Mouse (Mus musculus): ENCODE measurements at regions not wholly inside any gene's neighbourhood (a gene's known extent, or its start where the extent isn't known, plus 50 kb on each side); places are given as distances from the start of the nearest gene placed in this dataset.
"Not testable (repeated sequence)": the region's sequence is repeated elsewhere in the genome, so short reads cannot be mapped to it uniquely, and the experiment has no call there.

DNA sequence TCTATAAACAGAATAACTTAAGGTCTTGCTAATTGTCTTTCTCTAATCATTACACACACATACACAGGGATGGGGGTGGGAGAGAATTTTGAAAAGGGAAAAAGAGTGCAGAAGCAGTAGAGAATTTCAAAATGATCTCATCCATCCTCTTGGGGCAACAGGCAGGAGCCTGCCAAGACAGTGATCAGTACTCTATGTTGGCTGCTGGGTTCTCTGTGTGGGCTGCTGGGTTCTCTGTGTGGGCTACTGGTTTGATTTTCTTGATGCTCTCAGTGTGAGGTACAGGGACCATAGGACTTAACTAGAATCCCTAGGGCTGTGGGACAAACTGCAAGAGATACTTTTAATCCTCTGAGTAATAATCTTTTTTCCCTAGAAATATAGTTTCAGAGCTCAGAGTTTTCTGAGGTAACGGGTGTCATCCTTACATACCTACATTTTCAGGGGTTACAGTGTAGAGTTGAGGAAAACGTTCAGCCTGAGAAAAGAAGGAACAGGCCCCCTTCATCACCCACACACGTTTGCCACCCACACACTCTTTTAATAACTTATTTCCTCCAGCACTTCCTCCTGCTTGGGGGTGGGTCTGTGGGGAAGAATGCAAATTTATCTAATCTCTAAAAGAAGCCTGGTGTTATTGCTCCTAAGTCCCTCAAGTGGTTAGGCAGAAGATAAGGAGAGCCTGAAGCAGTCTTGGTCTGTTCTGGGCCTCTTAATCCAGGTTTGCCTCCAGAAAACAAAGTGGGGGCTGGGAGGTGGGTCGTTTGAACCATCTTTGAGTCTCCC lies 559.6 kb upstream of the Gm10131 start:
- peak; percentile 25; the same call in 1 of the 2 replicates for ATAC-seq (ENCODE audit: extremely low read depth, insufficient number of reproducible peaks, low FRiP score, poor library complexity, severe bottlenecking)

GRCm38 (mm10) chr8:34669146-34669545 lies 557.6 kb upstream of the Gm10131 start:
- ATAC-seq (ENCODE audit: extremely low read depth, insufficient number of reproducible peaks, low FRiP score, poor library complexity, severe bottlenecking), result no peak

- no peak for ATAC-seq (ENCODE audit: extremely low read depth, insufficient number of reproducible peaks, low FRiP score, poor library complexity, severe bottlenecking)
Observed at GRCm38 (mm10) chr8:34664429-34664828, 552.9 kb upstream of the Gm10131 start.

GRCm38 (mm10) chr8:34662532-34662931 lies 551.0 kb upstream of the Gm10131 start:
- no peak for ATAC-seq (ENCODE audit: extremely low read depth, insufficient number of reproducible peaks, low FRiP score, poor library complexity, severe bottlenecking)

DNA sequence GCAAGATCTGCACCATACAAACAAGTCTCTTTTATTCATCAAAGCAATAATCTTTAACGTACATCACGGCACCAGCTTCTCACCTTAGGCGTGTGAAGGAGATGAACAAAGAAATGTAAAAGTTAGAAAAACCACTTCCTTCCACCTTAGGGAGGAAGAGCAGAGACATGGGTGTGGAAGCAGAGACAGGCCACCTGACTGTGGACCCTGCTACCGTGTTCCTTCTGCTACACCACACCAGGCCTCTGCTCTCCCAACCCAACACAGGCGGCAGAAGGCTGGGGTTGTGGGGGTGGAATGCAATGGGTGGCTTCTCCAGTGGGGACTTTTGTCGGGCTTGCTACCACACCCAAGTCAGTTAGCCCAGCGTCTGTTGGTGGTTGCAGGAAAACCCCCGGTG lies 540.2 kb upstream of the Gm10131 start:
- peak; percentile 33; the same call in 1 of the 2 replicates for ATAC-seq (ENCODE audit: extremely low read depth, insufficient number of reproducible peaks, low FRiP score, poor library complexity, severe bottlenecking)

- not testable (repeated sequence) for ATAC-seq (ENCODE audit: extremely low read depth, insufficient number of reproducible peaks, low FRiP score, poor library complexity, severe bottlenecking)
Observed at GRCm38 (mm10) chr8:34628221-34628620, 516.7 kb upstream of the Gm10131 start.

- ATAC-seq (ENCODE audit: extremely low read depth, insufficient number of reproducible peaks, low FRiP score, poor library complexity, severe bottlenecking), result no peak
Observed at GRCm38 (mm10) chr8:34625670-34626069, 514.1 kb upstream of the Gm10131 start.

DNA sequence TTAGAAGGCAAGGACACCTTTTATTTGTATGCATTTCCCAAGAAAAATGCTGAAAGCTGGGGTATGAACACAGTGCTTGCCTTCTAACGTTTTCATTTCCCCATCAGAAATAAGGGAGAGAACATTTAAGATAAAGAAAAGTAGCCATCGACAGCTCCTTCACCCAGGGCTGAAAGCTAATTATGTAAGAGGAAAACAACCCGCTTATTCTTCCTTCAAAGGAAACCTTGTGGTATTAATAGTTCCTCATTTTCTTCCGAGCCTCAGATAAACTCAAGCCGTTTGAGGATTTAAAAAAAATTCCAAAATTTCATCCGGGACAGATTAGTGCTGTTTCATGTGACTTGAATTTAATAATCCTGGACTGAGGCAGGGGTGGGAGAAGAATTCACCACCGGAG lies 512.2 kb upstream of the Gm10131 start:
- ATAC-seq (ENCODE audit: extremely low read depth, insufficient number of reproducible peaks, low FRiP score, poor library complexity, severe bottlenecking), result no peak

DNA sequence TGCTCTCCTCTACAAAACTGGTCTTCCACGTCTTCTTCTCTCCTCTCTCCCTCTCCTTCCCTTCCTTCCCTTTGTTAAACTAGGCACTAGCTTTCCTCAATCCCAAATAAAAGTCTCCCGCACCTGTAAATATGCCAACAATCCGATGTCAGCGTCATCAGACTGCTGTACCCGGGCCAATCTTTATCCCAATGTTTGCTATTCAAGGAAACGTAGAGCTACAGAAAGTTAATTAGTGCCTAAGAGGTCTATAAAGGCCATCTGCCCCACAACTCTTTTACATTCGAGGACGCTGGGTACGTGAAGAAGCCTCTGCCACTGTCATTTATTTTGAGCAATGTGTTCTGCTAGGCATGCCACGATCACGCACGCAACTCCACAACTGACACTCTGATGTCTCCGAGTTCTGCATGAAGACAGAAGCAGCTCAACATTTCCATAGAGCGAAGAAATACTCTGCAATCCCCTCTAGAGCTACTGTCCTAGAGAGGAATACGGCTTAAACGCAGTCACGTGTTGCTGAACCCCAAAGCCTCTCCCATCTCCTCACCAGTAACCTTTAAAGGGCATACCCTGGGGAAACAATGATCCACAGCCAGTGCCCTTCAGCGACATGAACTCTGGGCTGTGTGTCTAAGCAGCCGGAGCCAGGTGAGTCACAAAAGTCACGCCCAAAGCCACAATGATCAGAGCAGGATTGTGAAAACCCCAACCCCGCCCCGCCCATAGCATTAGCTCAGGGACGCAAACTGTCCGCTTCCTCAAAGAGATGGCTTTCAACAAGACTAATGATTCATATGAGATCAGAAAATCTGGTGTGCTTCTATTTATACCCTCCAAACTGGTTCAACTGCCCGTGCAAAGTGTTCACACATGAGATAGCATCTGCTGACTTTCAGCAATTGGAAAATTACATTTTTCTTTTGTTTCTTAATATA lies 510.9 kb upstream of the Gm10131 start:
- ATAC-seq (ENCODE audit: extremely low read depth, insufficient number of reproducible peaks, low FRiP score, poor library complexity, severe bottlenecking), result peak; percentile 98

GRCm38 (mm10) chr8:34618046-34618445 lies 506.5 kb upstream of the Gm10131 start:
- no peak for ATAC-seq (ENCODE audit: extremely low read depth, insufficient number of reproducible peaks, low FRiP score, poor library complexity, severe bottlenecking)

- ATAC-seq (ENCODE audit: extremely low read depth, insufficient number of reproducible peaks, low FRiP score, poor library complexity, severe bottlenecking), result no peak
Observed at GRCm38 (mm10) chr8:34614987-34615386, 503.4 kb upstream of the Gm10131 start.

DNA sequence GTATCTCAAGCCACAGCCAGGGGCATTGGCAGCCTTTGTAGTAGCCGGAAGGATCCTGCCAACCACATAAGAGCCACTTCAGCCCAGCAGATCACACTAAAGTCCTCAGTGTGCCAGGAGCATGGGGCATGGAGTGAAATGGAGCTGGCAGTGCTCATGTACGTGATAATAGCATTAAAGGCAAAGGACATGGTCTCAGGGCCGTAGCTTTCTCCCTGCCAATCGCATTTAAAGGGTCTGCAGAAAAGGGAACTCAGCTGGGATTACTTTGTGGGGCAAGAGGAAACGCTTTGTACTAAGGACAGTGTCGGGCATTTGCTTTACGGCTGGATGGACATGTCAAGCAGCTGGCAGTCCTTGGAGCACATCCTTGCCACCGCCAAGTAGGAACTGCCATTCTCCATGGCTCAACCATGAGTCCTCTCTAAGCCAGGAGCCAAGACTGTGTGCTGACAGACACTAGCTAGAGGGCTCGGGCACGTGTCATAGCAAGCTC lies 502.5 kb upstream of the Gm10131 start:
- no peak for ATAC-seq (ENCODE audit: extremely low read depth, insufficient number of reproducible peaks, low FRiP score, poor library complexity, severe bottlenecking)

GRCm38 (mm10) chr8:34613138-34613537 lies 501.6 kb upstream of the Gm10131 start:
- no peak for ATAC-seq (ENCODE audit: extremely low read depth, insufficient number of reproducible peaks, low FRiP score, poor library complexity, severe bottlenecking)

DNA sequence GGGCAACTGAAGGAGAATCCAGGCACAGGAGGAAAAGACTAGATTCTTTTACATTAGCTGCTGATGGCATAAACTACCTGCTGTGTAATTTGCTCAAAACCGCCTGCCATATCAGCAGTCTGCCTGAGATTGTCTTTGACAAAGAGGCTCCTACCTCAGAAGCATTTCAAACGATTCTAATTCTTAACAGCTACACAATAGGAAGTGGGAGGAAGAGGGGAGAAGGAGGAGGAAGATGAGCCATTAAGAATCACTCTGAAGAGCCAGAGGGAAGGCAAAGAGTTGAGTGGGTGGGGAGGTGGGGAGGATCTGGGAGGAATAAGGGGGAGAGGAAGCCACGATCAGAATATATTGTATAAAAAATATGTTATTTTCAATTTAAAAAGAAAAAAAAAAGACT lies 500.9 kb upstream of the Gm10131 start:
- ATAC-seq (ENCODE audit: extremely low read depth, insufficient number of reproducible peaks, low FRiP score, poor library complexity, severe bottlenecking), result no peak

DNA sequence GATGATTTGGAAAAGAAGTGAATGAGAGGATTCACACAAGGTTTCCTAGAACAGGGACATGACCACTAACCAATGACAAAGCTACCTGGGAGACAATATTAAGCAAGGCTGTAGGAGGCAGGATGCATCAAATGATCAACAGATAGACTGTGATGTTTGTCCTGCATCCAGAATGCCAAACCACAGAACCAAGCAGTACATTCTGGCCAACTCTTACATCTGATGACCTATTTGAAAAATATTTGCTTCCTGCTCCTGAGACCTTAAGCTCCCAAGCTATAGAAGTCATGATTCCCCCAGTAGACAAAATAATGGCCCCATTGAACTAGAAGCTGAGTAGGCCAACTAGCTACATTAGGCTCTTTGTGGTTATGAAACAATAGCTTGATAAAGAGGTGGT lies 498.6 kb upstream of the Gm10131 start:
- no peak for ATAC-seq (ENCODE audit: extremely low read depth, insufficient number of reproducible peaks, low FRiP score, poor library complexity, severe bottlenecking)

GRCm38 (mm10) chr8:34607426-34607825 lies 495.9 kb upstream of the Gm10131 start:
- no peak for ATAC-seq (ENCODE audit: extremely low read depth, insufficient number of reproducible peaks, low FRiP score, poor library complexity, severe bottlenecking)

- ATAC-seq (ENCODE audit: extremely low read depth, insufficient number of reproducible peaks, low FRiP score, poor library complexity, severe bottlenecking), result no peak
Observed at GRCm38 (mm10) chr8:34605031-34605430, 493.5 kb upstream of the Gm10131 start.

DNA sequence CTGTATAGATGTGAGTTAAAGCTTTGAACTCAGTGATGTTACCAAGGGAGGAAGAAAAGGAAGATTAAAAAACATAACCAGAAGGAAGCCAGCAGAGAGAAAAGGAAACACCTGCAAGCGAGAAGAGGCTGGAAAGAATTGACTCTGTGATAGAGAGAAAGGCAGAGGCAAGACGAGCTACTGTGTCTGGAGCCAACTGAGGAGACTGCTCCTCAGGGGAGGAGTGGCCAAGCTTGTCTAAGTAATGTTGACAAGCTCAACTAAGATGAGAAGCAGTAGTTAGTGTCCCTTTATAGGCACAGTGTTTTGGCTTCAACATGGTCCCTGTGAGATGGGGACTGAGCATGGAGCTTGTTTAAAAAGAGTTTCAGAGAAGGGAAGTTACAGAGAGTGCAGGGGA lies 493.0 kb upstream of the Gm10131 start:
- ATAC-seq (ENCODE audit: extremely low read depth, insufficient number of reproducible peaks, low FRiP score, poor library complexity, severe bottlenecking), result no peak

- ATAC-seq (ENCODE audit: extremely low read depth, insufficient number of reproducible peaks, low FRiP score, poor library complexity, severe bottlenecking), result no peak
Observed at GRCm38 (mm10) chr8:34601426-34601953, 490.0 kb upstream of the Gm10131 start.

- no peak for ATAC-seq (ENCODE audit: extremely low read depth, insufficient number of reproducible peaks, low FRiP score, poor library complexity, severe bottlenecking)
Observed at GRCm38 (mm10) chr8:34600880-34601279, 489.3 kb upstream of the Gm10131 start.
